Mouse (Mus musculus): ENCODE data around the gene Lat.
A peak's percentile ranks its signal among the peaks of the same experiment; 100 is the strongest.
"Not testable (repeated sequence)": the region's sequence is repeated elsewhere in the genome, so short reads cannot be mapped to it uniquely, and the experiment has no call there.

The Lat gene

DNA sequence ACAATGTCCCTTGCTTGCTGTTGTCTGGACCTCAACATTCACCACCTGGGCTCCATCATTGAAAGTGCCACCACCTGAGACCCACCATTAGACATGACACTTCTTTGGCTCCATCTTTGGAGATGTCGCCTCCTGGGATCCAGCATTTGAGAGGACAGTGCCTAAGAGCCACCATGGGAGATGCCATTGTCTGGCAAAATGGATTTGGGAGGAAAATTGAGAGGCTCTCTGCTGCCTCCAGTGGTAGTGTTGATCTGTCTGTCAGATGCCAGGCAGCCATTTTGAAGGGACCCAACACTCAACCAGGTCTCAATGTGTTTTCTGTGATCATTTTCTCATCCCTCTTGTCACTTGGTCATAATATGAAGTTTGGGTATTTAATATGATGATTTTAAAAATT, 33.8 kb downstream of the Lat start:
- DNase-seq (ENCODE audit: inconsistent ontology term), result no peak

DNA sequence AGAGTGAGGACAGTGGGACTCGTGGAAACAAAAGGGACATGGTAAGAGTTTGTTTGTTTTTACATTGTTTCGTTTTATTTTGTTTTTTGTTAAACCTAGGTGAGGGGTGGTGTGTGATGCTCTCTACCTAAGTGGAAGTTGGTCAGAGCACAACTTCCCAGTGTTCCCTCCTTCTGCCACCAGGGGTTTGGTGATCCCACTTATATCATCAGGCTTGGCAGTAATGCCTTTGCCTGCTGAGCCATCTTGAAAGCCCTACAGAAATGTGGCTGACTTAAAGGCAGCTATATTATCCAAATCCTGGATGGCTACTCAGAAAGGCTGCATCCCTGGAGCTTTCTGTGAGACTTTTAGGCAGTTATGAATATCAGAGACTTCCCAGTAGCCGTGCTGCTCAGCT, 36.7 kb downstream of the Lat start:
- DNase-seq (ENCODE audit: inconsistent ontology term), result no peak

DNA sequence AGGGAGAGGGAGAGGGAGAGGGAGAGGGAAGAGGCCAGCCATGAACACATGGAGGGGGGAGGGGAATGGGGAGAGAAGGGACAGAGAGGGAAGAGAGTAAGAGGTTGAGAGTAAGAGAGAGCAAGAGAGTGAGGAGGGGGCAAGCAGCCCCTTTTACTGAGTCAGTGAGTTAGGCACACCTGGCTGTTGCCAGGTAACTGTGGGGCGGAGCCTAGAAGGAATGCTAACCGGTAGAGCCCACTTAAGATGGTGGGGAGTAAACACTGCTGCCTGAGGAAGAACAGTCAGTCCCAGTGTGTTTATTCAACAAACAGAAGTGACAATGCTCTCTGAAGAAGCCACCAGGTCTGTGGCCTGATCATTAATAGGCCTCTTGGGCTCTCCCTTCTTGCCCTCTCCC, 38.7 kb downstream of the Lat start:
- DNase-seq (ENCODE audit: inconsistent ontology term), result no peak

DNA sequence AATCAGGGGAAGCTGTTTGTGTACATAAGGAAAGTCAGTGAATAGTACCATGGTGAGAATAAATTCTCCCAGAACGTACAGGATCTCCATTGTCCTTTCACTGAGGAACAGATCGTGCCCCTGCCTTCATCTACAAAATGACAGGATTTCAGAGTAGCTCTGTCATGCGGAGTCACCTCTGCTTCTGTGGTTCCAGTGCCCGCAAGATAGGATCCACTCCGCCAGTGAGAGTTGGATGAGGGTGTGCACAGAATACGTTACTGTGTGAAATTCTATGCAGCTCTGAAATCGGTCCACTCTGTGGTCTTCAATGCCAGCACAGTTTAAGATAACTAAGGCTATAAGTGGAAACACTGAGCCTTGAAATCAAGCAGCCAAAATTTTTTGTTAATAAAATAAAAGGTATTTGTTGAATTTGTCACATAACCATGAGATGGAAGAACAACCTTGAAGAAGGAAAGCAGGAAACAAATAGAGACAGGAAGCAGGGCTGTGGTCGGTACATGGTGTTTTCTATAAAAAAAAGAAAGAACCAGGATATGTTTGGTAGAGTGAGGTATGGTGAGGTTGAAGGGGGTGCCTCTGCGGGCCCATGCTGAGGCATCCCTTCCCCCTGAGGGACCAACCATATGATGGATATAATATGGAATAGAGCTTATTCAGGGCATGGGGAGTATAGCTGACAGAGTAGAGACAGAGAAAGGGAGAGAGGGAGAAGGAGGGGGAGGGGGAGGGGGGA, 39.3 kb downstream of the Lat start:
- no peak for DNase-seq (ENCODE audit: inconsistent ontology term)

DNA sequence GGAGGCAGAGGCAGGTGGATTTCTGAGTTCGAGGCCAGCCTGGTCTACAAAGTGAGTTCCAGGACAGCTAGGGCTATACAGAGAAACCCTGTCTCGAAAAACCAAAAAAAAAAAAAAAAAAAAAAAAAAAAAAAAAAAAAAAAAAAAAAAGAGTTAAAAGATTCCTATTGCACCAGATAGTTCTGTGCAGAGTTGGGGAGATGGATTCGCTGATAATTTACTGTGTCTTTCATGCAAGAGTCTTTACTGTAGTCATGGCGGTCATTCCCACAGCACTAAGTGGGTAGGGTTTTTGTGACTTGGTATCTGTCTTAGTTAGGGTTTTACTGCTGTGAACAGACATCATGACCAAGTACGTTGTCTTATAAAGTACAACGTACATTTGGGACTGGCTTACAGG, 40.5 kb downstream of the Lat start:
- DNase-seq (ENCODE audit: inconsistent ontology term), result not testable (repeated sequence)

DNA sequence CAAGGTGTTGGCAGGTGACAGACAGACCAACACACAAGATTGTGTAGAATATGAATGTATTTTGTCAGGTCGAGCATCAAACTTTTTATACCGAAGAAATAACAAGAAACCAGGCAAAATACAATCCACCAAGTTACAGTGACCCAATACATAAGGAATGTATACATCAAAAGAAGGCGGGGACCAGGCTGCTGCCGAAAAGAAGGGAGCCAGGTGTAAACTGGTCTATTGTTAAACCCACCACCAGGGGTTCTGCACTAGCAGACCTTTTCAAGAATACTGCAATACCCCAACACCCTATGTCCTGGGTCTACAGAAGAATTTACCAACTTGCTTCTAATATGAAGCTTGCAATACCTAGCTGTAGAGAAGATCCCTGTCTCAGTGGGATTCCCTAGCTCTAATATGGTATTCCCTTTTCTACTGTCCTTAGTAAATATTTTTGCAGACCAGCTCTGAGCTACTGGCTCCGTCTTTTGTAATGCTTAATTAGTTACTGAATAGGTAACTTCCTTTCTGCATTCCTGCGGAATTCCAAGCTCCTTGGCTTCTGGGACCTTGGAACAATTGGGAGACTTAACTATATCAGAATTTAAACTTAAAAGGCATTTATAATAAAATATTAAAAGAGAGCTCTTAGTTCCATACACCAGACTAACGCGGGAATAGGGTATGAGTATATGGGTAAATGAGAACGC, 43.6 kb downstream of the Lat start:
- DNase-seq (ENCODE audit: inconsistent ontology term), result not testable (repeated sequence)

DNA sequence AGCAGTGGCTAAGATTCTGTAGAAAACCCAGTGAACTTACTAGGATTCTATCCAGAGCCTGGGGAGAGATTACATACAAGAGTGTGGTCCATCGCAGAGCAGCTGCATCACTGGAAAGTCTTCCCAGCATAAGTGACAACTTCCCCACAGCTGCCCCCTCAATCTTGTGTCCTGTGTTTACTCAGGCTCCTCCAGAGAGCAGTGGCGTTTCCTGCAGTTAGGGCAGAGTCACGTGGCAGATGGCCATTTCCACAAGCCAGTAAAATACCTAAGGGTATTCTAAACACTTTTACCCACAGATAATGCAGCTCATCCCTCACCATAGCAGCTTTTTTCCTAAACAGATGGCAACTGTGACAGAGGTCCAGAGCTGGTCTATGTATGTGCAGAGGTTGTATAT, 44.6 kb downstream of the Lat start:
- no peak for DNase-seq (ENCODE audit: inconsistent ontology term)

DNA sequence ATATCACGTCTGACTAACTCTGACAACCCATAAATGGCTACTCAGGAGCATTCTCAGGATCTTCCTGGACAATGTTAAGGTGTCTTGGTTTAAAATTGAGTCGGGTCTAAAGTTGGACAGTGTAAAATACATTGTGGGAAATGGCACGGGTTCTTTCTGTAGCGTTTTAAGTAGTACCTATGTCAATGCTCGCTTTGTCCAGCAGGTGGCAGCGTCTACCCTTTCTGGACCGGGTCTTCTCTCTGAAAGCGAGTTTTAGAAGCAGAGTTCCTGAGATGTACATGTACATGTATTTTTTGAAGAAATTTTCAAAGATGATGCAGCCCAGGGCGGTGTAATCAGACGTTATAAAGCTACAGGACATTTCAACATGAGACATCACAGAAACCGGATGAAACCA, 45.6 kb downstream of the Lat start:
- peak; percentile 47 for DNase-seq (ENCODE audit: inconsistent ontology term)

DNA sequence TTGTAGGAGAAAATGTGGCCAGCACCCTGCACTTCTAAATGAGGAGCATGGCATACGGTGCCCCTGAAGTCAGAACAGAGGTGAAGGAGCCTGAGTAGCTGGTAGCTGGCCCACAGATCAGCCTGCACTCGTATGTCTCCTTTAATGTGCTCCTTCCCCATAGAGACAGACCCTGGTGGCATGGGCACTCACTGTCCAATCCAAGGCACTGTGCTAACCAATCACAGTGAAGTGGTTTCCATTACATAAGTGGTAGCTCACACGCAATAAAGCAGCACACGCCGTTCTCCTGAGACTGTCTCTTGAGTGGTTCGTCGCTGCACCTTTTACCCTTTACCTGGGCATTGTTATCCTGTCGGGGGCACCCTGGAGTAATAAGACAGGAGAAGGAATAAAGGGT, 55.1 kb downstream of the Lat start:
- DNase-seq (ENCODE audit: inconsistent ontology term), result no peak

Measured in Muller cell, postnatal 12 days (primary cell).